Mouse (Mus musculus) forebrain, embryonic 10.5 days (tissue): ENCODE data around the gene Insrr. TPM values are rescaled to one million over a fixed set of nuclear protein-coding genes. Genes with fewer than 3 reads are reported as not detected.
"Not testable (repeated sequence)": the region's sequence is repeated elsewhere in the genome, so short reads cannot be mapped to it uniquely, and the experiment has no call there.

Experiments used
- DNase-seq: peaks from one replicate; pipeline ENCODE4 v3.0.0-alpha.2; 2017; ENCODE audit warnings: low spot score; ENCODE audit errors: extremely low spot score
- H3K27ac ChIP-seq: fragments of 300-500 bp; sonication (generic); 2 replicates; pipeline ENCODE4 v1.5.1; 2016; ENCODE audit warnings: mild to moderate bottlenecking
- H3K27me3 ChIP-seq: fragments of 300-500 bp; sonication (generic); 2 replicates; pipeline ENCODE4 v1.6.1; 2016; ENCODE audit warnings: mild to moderate bottlenecking; ENCODE audit not compliant: poor library complexity, severe bottlenecking
- H3K36me3 ChIP-seq: fragments of 300-500 bp; sonication (generic); replicated peaks from 2 replicates; pipeline ENCODE4 v1.6.1; 2016; ENCODE audit warnings: mild to moderate bottlenecking, moderate library complexity
- H3K4me1 ChIP-seq: fragments of 300-500 bp; sonication (generic); 2 replicates; pipeline ENCODE4 v1.6.1; 2016
- H3K4me3 ChIP-seq: fragments of 300-500 bp; sonication (generic); 2 replicates; pipeline ENCODE4 v1.5.1; 2016; ENCODE audit warnings: mild to moderate bottlenecking, moderate library complexity
- H3K9me3 ChIP-seq: fragments of 300-500 bp; sonication (generic); 2 replicates; pipeline ENCODE4 v1.6.1; 2016; ENCODE audit warnings: mild to moderate bottlenecking, moderate library complexity
- WGBS: fragments of 180-500 bp; shearing (Covaris S2); methylation state at CpG from one replicate; pipeline ENCODE4 v1.1.7; 2016; 5-methylcytosine and 5-hydroxymethylcytosine counted together
- polyA plus RNA-seq: library from polyadenylated mRNA; unstranded; fragments of >200 nt; fragmentation: Nextera tagmentation; extraction: Ambion mirVana; gene quantifications from 2 replicates; pipeline ENCODE4 v1.2.1, GENCODE M21; 2016

Insrr gene
- polyA plus RNA-seq, 1 experiment from 2014 or later, result 0.14 TPM

- WGBS, result 83% methylated on average over 5 of the region's 5 CpGs
- no peak for DNase-seq
- Histone ChIP-seq H3K27me3 (no peaks in the 10 kb centered on the region), H3K4me3 (no peak overlapping the region), H3K36me3 (no peaks in the 10 kb centered on the region), H3K9me3 (no peaks in the 10 kb centered on the region), H3K4me1 (no peaks in the 10 kb centered on the region), H3K27ac (0 out of 2 replicates have a peak overlapping the region, but pooled peaks have one; percentile 11)
These were observed 50.9 kb downstream of the Insrr start for GRCm38 (mm10) chr3:87847680-87848079.

GRCm38 (mm10) chr3:87849117-87849516, 52.4 kb downstream of the Insrr start:
- WGBS, result 86% methylated on average over 14 of the region's 14 CpGs
- Histone ChIP-seq H3K27ac (no peak overlapping the region), H3K4me1 (peaks cover 9% of the 10 kb centered on the region), H3K36me3 (no peaks in the 10 kb centered on the region), H3K4me3 (no peak overlapping the region), H3K9me3 (no peaks in the 10 kb centered on the region), H3K27me3 (no peaks in the 10 kb centered on the region)
- no peak for DNase-seq

- H3K27ac ChIP-seq, result no peak overlapping the region
- no peak overlapping the region for H3K4me3 ChIP-seq
- peaks cover 14% of the 10 kb centered on the region for H3K4me1 ChIP-seq
- 77% methylated on average over 7 of the region's 7 CpGs for WGBS
- no peaks in the 10 kb centered on the region for H3K27me3 ChIP-seq
- no peak for DNase-seq
- 0 out of 2 replicates have a peak, but pooled peaks cover 2% of the 10 kb centered on the region for H3K9me3 ChIP-seq
- peaks cover 45% of the 10 kb centered on the region for H3K36me3 ChIP-seq
These were observed 58.2 kb downstream of the Insrr start for GRCm38 (mm10) chr3:87854795-87855568.

- peaks cover 14% of the 10 kb centered on the region for H3K4me1 ChIP-seq
- no peak overlapping the region for H3K27ac ChIP-seq
- no peak for DNase-seq
- WGBS, result 92% methylated on average over 8 of the region's 8 CpGs
- H3K9me3 ChIP-seq, result 0 out of 2 replicates have a peak, but pooled peaks cover 2% of the 10 kb centered on the region
- H3K27me3 ChIP-seq, result no peaks in the 10 kb centered on the region
- peaks cover 54% of the 10 kb centered on the region for H3K36me3 ChIP-seq
- H3K4me3 ChIP-seq, result no peak overlapping the region
These were observed 59.2 kb downstream of the Insrr start for GRCm38 (mm10) chr3:87855936-87856335.

- 86% methylated on average over 8 of the region's 8 CpGs for WGBS
- no peak for DNase-seq
- no peaks in the 10 kb centered on the region for H3K27me3 ChIP-seq
- no peak overlapping the region for H3K4me3 ChIP-seq
- peaks cover 71% of the 10 kb centered on the region for H3K36me3 ChIP-seq
- no peak overlapping the region for H3K27ac ChIP-seq
- 0 out of 2 replicates have a peak, but pooled peaks cover 2% of the 10 kb centered on the region for H3K9me3 ChIP-seq
- H3K4me1 ChIP-seq, result peaks cover 14% of the 10 kb centered on the region
These were observed 60.9 kb downstream of the Insrr start for GRCm38 (mm10) chr3:87857666-87858065.

- peak; percentile 30 for DNase-seq
- 0 out of 2 replicates have a peak, but pooled peaks cover 2% of the 10 kb centered on the region for H3K9me3 ChIP-seq
- H3K27ac ChIP-seq, result no peak overlapping the region
- no peaks in the 10 kb centered on the region for H3K4me1 ChIP-seq
- no peaks in the 10 kb centered on the region for H3K27me3 ChIP-seq
- H3K36me3 ChIP-seq, result peaks cover 90% of the 10 kb centered on the region
- WGBS, result 40% methylated on average over 3 of the region's 3 CpGs
- H3K4me3 ChIP-seq, result no peak overlapping the region
These were observed 63.1 kb downstream of the Insrr start for GRCm38 (mm10) chr3:87859813-87860212.

GRCm38 (mm10) chr3:87864111-87864510, 67.4 kb downstream of the Insrr start:
- H3K4me1 ChIP-seq, H3K4me3 ChIP-seq, H3K27ac ChIP-seq, DNase-seq, H3K9me3 ChIP-seq, H3K27me3 ChIP-seq: not testable (repeated sequence)
- peaks cover 98% of the 10 kb centered on the region for H3K36me3 ChIP-seq
- WGBS, result 92% methylated on average over 4 of the region's 4 CpGs

Other genes starting within 250 kb of the Insrr start
- gene Arhgef11, start 179.4 kb upstream of the Insrr start, polyA plus RNA-seq, result 14.9 and 15.6 TPM in 2 replicates
- gene Lrrc71, start 48.3 kb upstream of the Insrr start, polyA plus RNA-seq, result 0.31 and 0.32 TPM in 2 replicates
- 0.38 and 0.46 TPM in 2 replicates for gene Ntrk1, start 1.8 kb upstream of the Insrr start, polyA plus RNA-seq
- 10.7 and 11.2 TPM in 2 replicates for gene Pear1, start 27.4 kb downstream of the Insrr start, polyA plus RNA-seq
- gene Sh2d2a, start 49.8 kb downstream of the Insrr start, polyA plus RNA-seq, result 0.09 and 0.10 TPM in 2 replicates
- 16.9 and 17.3 TPM in 2 replicates for gene Prcc, start 88.7 kb downstream of the Insrr start, polyA plus RNA-seq
- 199 and 219 TPM in 2 replicates for gene Hdgf, start 109.4 kb downstream of the Insrr start, polyA plus RNA-seq
- 71.4 and 74.8 TPM in 2 replicates for gene Mrpl24, start 122.6 kb downstream of the Insrr start, polyA plus RNA-seq
- gene Isg20l2, start 133.4 kb downstream of the Insrr start, polyA plus RNA-seq, result 87.7 and 88.3 TPM in 2 replicates
- 19.1 and 22.8 TPM in 2 replicates for gene Rrnad1, start 133.8 kb downstream of the Insrr start, polyA plus RNA-seq
- gene Crabp2, start 151.7 kb downstream of the Insrr start, polyA plus RNA-seq, result 834 and 866 TPM in 2 replicates
- 81.2 and 86.9 TPM in 2 replicates for gene Nes, start 174.1 kb downstream of the Insrr start, polyA plus RNA-seq
- gene Bcan, start 203.3 kb downstream of the Insrr start, polyA plus RNA-seq, result 0.17 TPM in 2 replicates
- gene Hapln2, start 230.6 kb downstream of the Insrr start, polyA plus RNA-seq, result not detected in 2 replicates
- gene Gpatch4, start 246.2 kb downstream of the Insrr start, polyA plus RNA-seq, result 52.4 and 54.5 TPM in 2 replicates